Mouse (Mus musculus) heart, embryonic 11.5 days (tissue): ENCODE results near the gene Cmtm4. TPM values are rescaled to one million over a fixed set of nuclear protein-coding genes. Genes with fewer than 3 reads are reported as not detected.
"Not testable (repeated sequence)": the region's sequence is repeated elsewhere in the genome, so short reads cannot be mapped to it uniquely, and the experiment has no call there.

ENCODE experiments used
- ATAC-seq: fragments of 200-750 bp; cut with Nextera tagmentation; replicated peaks from 2 replicates; pipeline ENCODE4 v1.8.0; 2017; ENCODE audit warnings: moderate library complexity; ENCODE audit not compliant: insufficient number of reproducible peaks, low FRiP score, low TSS enrichment
- H3K27ac ChIP-seq: fragments of 300-500 bp; sonication (generic); 2 replicates; pipeline ENCODE4 v1.5.1; 2014; ENCODE audit warnings: mild to moderate bottlenecking, low read depth, low read length
- H3K27me3 ChIP-seq: fragments of 300-500 bp; sonication (generic); 2 replicates; pipeline ENCODE4 v1.6.1; 2014; ENCODE audit warnings: mild to moderate bottlenecking, low read length, mixed read lengths; ENCODE audit not compliant: control insufficient read depth, insufficient read depth
- H3K36me3 ChIP-seq: fragments of 300-500 bp; sonication (generic); 2 replicates; pipeline ENCODE4 v1.6.1; 2014; ENCODE audit warnings: mild to moderate bottlenecking, low read length, moderate library complexity, mixed read lengths; ENCODE audit not compliant: control insufficient read depth, insufficient read depth
- H3K4me1 ChIP-seq: fragments of 300-500 bp; sonication (generic); 2 replicates; pipeline ENCODE4 v1.6.1; 2014; ENCODE audit warnings: low read length; ENCODE audit not compliant: control insufficient read depth, insufficient read depth
- H3K4me2 ChIP-seq: fragments of 300-500 bp; sonication (generic); 2 replicates; pipeline ENCODE4 v1.6.1; 2014; ENCODE audit warnings: mild to moderate bottlenecking, moderate library complexity
- H3K4me3 ChIP-seq: fragments of 300-500 bp; sonication (generic); 2 replicates; pipeline ENCODE4 v1.5.1; 2014; ENCODE audit warnings: low read depth, low read length
- H3K9ac ChIP-seq: fragments of 300-500 bp; sonication (generic); 2 replicates; pipeline ENCODE4 v1.6.1; 2014; ENCODE audit warnings: mild to moderate bottlenecking, low read depth, low read length, moderate library complexity
- H3K9me3 ChIP-seq: fragments of 300-500 bp; sonication (generic); replicated peaks from 2 replicates; pipeline ENCODE4 v1.6.1; 2016; ENCODE audit warnings: low read length; ENCODE audit not compliant: control insufficient read depth
- WGBS: fragments of 180-500 bp; shearing (Covaris S2); extraction: QIAGEN DNeasy Blood & Tissue Kit; methylation state at CpG from one replicate; pipeline ENCODE4 v1.1.7; 2014; ENCODE audit not compliant: insufficient replicate concordance; 5-methylcytosine and 5-hydroxymethylcytosine counted together
- polyA plus RNA-seq: library from polyadenylated mRNA; unstranded; fragments of >200 nt; fragmentation: Nextera tagmentation; extraction: Ambion mirVana; gene quantifications from 2 replicates; pipeline ENCODE4 v1.2.1, GENCODE M21; 2014

Gene Cmtm4
- polyA plus RNA-seq, 1 experiment from 2014 or later, result 2.2 TPM

DNA sequence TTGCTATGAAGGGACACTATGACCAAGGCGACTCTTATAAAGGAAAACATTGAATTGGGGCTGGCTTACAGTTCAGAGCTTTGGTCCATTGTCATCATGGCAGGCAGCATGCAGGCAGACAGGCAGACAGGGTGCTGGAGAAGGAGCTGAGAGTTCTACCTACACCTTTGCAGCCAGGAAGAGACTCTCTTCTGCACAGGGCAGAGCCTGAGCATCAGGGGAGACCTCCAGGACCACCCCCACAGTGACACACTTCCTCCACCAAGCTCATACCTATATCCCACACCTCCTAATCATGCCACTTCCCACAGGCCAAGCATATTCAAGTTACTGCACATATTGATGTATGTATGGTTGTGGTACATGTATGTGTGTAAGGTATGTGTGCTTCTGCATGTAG lies 58.8 kb downstream of the Cmtm4 start:
- H3K4me2 ChIP-seq, result no peak overlapping the region
- no peak overlapping the region for H3K9ac ChIP-seq
- H3K9me3 ChIP-seq, result no peaks in the 10 kb centered on the region
- H3K4me1 ChIP-seq, result peaks cover 6% of the 10 kb centered on the region; the same call in 1 of the 2 replicates
- H3K27ac ChIP-seq, result no peak overlapping the region
- H3K36me3 ChIP-seq, result no peaks in the 10 kb centered on the region
- 67% methylated on average over 1 of the region's 1 CpGs for WGBS
- no peak for ATAC-seq
- no peaks in the 10 kb centered on the region for H3K27me3 ChIP-seq
- no peak overlapping the region for H3K4me3 ChIP-seq

DNA sequence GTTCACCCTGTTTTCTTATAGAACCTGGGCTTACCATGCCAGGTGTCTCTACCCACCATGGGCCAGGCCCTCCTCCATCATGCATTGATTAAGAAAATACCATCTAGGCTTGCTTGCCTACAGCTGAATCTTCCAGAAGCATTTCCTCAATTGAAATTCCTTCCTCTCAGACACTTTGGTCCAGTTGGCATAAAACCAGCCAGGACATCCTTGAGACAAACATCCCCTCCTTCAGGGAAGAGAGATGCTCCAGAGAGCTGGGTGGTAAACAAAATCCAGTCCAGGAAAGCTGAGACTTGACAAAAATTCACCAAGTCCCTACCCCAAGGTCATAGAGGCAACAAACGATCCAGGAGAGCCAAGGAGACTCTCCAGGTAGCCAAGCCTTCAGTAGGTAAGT lies 61.4 kb downstream of the Cmtm4 start:
- Histone ChIP-seq H3K4me3 (no peak overlapping the region), H3K27me3 (no peaks in the 10 kb centered on the region), H3K36me3 (no peaks in the 10 kb centered on the region), H3K9me3 (no peaks in the 10 kb centered on the region), H3K4me2 (no peak overlapping the region), H3K27ac (no peak overlapping the region), H3K9ac (no peak overlapping the region), H3K4me1 (0 out of 2 replicates have a peak, but pooled peaks cover under 1% of the 10 kb centered on the region)
- WGBS, result 63% methylated on average over 1 of the region's 1 CpGs
- ATAC-seq, result no peak

GRCm38 (mm10) chr8:104333786-104334185 lies 61.8 kb downstream of the Cmtm4 start:
- Histone ChIP-seq H3K27ac (no peak overlapping the region), H3K9me3 (no peaks in the 10 kb centered on the region)
- WGBS, result 62% methylated on average over 5 of the region's 5 CpGs

DNA sequence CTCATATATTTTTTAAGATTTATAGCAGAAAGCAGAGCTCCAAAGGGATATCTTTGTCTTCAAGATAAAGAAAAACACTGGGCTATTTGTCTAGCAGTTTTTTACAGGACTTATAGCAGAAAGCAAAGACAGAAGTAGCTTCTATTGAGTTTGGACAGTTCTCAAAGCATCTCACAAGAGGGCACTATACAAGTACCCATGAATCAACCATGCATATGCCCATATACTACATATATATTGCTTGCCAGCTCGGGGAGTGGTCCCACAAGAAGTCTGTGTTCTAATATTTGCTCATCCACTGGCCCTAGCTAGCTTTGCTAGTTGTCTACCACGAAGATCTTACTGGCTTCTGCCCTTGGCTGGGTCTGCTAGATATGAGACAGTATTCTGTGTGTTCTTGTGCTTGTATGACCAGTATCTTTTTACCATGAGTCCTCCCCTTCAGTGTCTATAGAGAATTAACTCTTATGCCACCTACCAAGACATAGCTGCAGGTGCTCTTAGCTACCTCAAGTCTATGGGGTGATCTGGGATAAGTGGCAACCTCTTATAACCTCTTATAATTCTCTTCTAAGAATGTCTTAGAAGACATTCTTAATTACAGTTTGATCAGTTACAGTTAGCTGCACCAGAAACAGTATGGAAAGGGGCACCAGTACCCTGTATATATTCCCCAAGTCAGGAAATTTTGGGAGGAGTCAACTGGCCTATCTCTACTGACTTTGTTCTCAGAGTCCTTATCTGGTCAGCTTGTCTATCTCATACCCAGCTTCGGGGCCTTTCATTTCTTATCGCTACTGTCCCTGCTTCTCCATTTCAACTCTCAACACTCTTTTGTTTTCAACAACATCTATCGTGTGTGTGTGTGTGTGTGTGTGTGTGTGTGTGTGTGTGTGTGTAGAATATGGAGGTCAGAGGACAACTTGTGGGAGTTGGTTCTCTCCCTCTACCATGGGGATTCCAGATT lies 62.7 kb downstream of the Cmtm4 start:
- 49% methylated on average over 5 of the region's 5 CpGs for WGBS
- no peak overlapping the region for H3K9ac ChIP-seq
- no peak overlapping the region for H3K27ac ChIP-seq
- ATAC-seq, result no peak
- no peak overlapping the region for H3K4me2 ChIP-seq
- H3K36me3 ChIP-seq, result no peaks in the 10 kb centered on the region
- no peaks in the 10 kb centered on the region for H3K9me3 ChIP-seq
- H3K4me1 ChIP-seq, result no peaks in the 10 kb centered on the region
- H3K27me3 ChIP-seq, result no peaks in the 10 kb centered on the region
- H3K4me3 ChIP-seq, result no peak overlapping the region

More at GRCm38 (mm10) chr8:104333786-104334185, 61.8 kb downstream of the Cmtm4 start:
- H3K4me1 ChIP-seq, result no peaks in the 10 kb centered on the region
- H3K4me2 ChIP-seq, result no peak overlapping the region
- no peaks in the 10 kb centered on the region for H3K36me3 ChIP-seq
- H3K4me3 ChIP-seq, result no peak overlapping the region
- no peak for ATAC-seq
- no peak overlapping the region for H3K9ac ChIP-seq
- no peaks in the 10 kb centered on the region for H3K27me3 ChIP-seq

DNA sequence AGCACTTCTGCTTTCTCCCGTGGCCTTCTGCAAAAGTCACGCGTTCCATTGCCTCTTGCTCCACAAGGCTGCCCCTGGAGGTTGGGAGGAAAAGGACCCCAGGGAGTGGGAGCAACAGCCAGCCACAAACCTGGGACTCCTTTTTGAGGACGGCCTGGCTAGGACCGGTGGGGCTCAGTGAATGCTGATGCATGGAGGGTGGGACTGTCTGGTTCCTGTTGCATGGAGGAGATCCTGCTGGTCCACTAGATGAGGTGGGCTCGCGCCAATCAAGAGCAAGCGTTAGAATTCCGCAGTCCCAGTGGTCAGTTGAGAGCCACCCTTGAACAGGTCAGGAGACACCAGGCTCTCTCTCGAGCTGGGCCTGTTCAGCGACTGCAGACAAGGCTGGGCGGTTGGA lies 73.7 kb downstream of the Cmtm4 start, which contains the start of gene Cmtm2b:
Cmtm2b (plus strand) TSS at position 301 of the 400 bp plus-strand sequence.
- not testable (repeated sequence) for H3K27me3 ChIP-seq, H3K4me2 ChIP-seq, H3K9ac ChIP-seq, H3K9me3 ChIP-seq, H3K4me1 ChIP-seq, H3K27ac ChIP-seq, ATAC-seq, H3K4me3 ChIP-seq, H3K36me3 ChIP-seq
- WGBS, result 72% methylated on average over 12 of the region's 12 CpGs

- H3K36me3 ChIP-seq, H3K27me3 ChIP-seq, H3K9me3 ChIP-seq, H3K4me3 ChIP-seq, H3K27ac ChIP-seq, H3K4me1 ChIP-seq, H3K4me2 ChIP-seq, ATAC-seq, H3K9ac ChIP-seq: not testable (repeated sequence)
- WGBS, result 75% methylated on average over 9 of the region's 11 CpGs
Measured at GRCm38 (mm10) chr8:104321267-104321666, 74.3 kb downstream of the Cmtm4 start, which contains the start of gene Gm11020. Gene Gm11020 (plus strand): TSS chr8:104321567.

DNA sequence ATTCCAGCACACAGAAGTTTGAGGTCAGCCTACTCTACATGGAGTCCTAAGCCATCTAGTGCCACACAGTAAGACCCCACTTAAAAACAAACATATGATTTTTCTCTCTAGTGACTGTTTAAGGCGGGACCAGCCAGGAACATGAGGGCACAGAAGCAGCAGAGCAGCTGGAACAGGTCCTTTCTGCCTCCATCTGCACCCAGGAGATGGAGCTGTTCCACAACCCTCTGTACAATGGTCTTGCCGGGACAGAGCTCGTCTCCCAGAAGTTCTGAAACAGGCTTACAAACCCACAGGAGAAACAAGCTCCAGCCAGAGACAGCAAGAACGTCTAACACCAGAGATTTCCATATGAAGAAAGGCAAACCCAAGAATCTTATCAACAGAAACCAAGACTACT lies 82.3 kb downstream of the Cmtm4 start:
- 57% methylated on average over 4 of the region's 4 CpGs for WGBS
- Histone ChIP-seq H3K4me3 (no peak overlapping the region), H3K9me3 (no peaks in the 10 kb centered on the region), H3K27ac (no peak overlapping the region), H3K27me3 (no peaks in the 10 kb centered on the region), H3K4me2 (no peak overlapping the region), H3K4me1 (no peaks in the 10 kb centered on the region), H3K9ac (no peak overlapping the region), H3K36me3 (no peaks in the 10 kb centered on the region)
- ATAC-seq, result no peak

GRCm38 (mm10) chr8:104312023-104312422 lies 83.6 kb downstream of the Cmtm4 start:
- not testable (repeated sequence) for H3K9ac ChIP-seq, ATAC-seq, H3K4me3 ChIP-seq, H3K27ac ChIP-seq, H3K9me3 ChIP-seq, H3K4me1 ChIP-seq, H3K4me2 ChIP-seq, H3K36me3 ChIP-seq, H3K27me3 ChIP-seq
- 88% methylated on average over 3 of the region's 3 CpGs for WGBS
